Comparison of ENCODE assay signal across 24 mouse cellular contexts in genomic region chr13:106142128-106142527, GRCm38 (mm10).
"Had no signal": no experiment of that assay in that cellular context is flagged by ENCODE, and none has a peak within 500 bp of the region (broad histone marks: within the 10 kb centered on the region; RNA-seq: fewer than 3 reads in every experiment).

No protein-coding gene starts in this region.

- H3K9me3 ChIP-seq: heart, embryonic 10.5 days; hindbrain, embryonic 10.5 days; hindbrain, embryonic 12.5 days; intestine, embryonic 15.5 days; liver, embryonic 13.5 days had no signal

- H3K4me3 ChIP-seq: gastrocnemius, adult 2 months; heart, embryonic 10.5 days; heart, embryonic 12.5 days; hindbrain, embryonic 10.5 days; hindbrain, embryonic 12.5 days; intestine, embryonic 15.5 days; layer of hippocampus, adult 2 months; left cerebral cortex, adult 2 months; liver, embryonic 13.5 days had no signal

- H3K4me1 ChIP-seq: heart, embryonic 10.5 days; heart, embryonic 12.5 days; hindbrain, embryonic 10.5 days; hindbrain, embryonic 12.5 days; intestine, embryonic 15.5 days; liver, embryonic 13.5 days had no signal

- H3K36me3 ChIP-seq: heart, embryonic 10.5 days; heart, embryonic 12.5 days; hindbrain, embryonic 10.5 days; hindbrain, embryonic 12.5 days; intestine, embryonic 15.5 days; liver, embryonic 13.5 days had no signal

- H3K27ac ChIP-seq: gastrocnemius, adult 2 months; heart, embryonic 10.5 days; hindbrain, embryonic 10.5 days; hindbrain, embryonic 12.5 days; hindbrain, embryonic 14.5 days; intestine, embryonic 15.5 days; layer of hippocampus, adult 2 months; left cerebral cortex, adult 2 months; liver, embryonic 13.5 days had no signal

- H3K9ac ChIP-seq: heart, embryonic 12.5 days; hindbrain, embryonic 12.5 days; hindbrain, embryonic 14.5 days; intestine, embryonic 15.5 days; liver, embryonic 13.5 days had no signal

- ATAC-seq: hindbrain, embryonic 16.5 days; inflammation-experienced regulatory T-cells, adult 6 months; intestine, embryonic 15.5 days; intestine, postnatal 0 days had no signal

- H3K4me2 ChIP-seq: heart, embryonic 12.5 days; hindbrain, embryonic 12.5 days; hindbrain, embryonic 14.5 days; intestine, embryonic 15.5 days; liver, embryonic 11.5 days; liver, embryonic 13.5 days had no signal

- DNase-seq: gastrocnemius, adult 2 months; gastrocnemius, postnatal 10 days; gastrocnemius, postnatal 25 days; heart, adult 18-20 months; heart, postnatal 10 days; heart, postnatal 4 days; kidney, adult 18-20 months; kidney, adult 8-10 months; kidney, postnatal 14 days; kidney, postnatal 36 days; liver; liver, embryonic 13.5 days had no signal

- H3K27me3 ChIP-seq: heart, embryonic 12.5 days; hindbrain, embryonic 12.5 days; intestine, embryonic 15.5 days; liver, embryonic 13.5 days had no signal
